Mouse (Mus musculus) layer of hippocampus, postnatal 25 days (tissue): ENCODE measurements around the gene Bri3. TPM values are rescaled to one million over a fixed set of nuclear protein-coding genes. Genes with fewer than 3 reads are reported as not detected.
"Not testable (repeated sequence)": the region's sequence is repeated elsewhere in the genome, so short reads cannot be mapped to it uniquely, and the experiment has no call there.

Experiments used
- DNase-seq, 2 experiments: peaks; one replicate each; pipeline ENCODE4 v3.0.0; 2022; ENCODE audit warnings: mixed read lengths in 2 of 2, low spot score in 1 of 2; ENCODE audit errors: extremely low spot score in 1 of 2
- total RNA-seq, 2 experiments: library from RNA; stranded (reverse); gene quantifications; 2 replicates each; pipeline ENCODE4 v1.2.3; 2021

Bri3 gene
- total RNA-seq, 2 experiments from 2014 or later = 69.3 to 70.2 TPM

GRCm38 (mm10) chr5:144287267-144287820 lies 43.1 kb downstream of the Bri3 start:
- DNase-seq = no peak

DNA sequence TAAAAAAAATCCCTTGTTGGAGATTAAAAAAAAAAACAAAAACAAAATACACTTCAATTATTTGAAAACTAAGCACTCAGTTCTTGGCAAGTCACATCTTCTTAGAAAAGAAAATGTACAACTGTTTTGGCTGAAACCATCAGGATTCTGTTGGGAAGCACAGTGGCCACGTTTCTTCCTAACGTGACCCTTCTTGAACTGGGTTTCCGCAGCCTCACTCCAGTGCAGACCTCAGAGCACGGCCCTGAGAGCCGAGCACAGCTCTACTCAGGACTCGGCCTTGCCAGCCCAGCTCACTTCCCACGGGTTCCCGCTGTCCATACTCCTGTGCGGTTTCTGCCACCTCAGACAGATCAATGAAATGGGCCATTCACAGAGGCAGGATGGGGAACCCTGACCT lies 44.2 kb downstream of the Bri3 start:
- DNase-seq = no peak

DNA sequence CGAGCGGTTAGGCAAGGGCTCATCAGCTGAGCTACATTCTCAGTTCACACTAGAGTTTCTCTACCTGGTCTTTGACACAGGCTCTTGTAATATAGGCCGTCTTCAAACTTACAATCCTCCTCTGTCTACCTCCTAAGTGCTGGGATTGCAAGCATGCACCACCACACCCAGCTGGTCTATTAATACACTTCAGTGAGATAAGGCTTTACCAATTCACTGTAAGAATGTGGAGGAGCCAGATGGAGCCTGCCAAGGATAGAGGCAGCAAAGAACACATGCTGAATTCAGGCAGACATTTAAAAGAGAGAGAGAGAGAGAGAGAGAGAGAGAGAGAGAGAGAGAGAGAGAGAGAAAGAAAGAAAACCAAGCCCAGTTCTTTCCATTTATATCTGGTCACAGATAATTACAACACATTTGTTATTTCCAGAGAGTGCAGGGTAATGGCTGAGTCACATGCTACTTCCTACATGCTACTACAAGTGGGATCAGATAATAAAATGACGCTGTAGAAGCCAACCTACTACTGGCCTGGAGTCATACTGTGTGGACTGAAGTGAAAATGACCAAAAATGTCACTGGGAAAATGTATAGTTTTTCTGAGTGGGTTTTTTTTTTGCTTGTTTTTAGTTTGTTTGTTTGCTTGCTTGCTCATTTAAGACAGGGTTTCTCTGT lies 45.7 kb downstream of the Bri3 start:
- DNase-seq = no peak

DNA sequence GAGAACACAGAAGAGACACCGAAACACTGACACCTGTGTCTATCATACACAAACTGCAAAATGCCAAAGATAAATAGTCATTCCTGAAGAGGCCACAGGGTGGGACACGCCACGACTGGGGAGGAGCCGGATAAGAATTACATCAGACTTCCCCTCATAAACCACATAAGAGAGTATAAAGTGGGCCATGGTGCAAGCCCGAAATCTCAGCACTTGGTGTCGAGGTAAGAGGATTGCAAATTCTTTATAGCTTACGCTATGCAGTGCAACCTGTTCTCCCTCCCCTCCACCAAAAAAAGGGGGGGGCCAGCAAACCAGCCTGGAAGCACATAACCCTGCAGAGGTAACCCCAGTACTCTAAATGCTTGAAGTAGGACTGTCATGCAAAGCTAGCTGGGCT lies 50.7 kb downstream of the Bri3 start:
- DNase-seq = no peak

DNA sequence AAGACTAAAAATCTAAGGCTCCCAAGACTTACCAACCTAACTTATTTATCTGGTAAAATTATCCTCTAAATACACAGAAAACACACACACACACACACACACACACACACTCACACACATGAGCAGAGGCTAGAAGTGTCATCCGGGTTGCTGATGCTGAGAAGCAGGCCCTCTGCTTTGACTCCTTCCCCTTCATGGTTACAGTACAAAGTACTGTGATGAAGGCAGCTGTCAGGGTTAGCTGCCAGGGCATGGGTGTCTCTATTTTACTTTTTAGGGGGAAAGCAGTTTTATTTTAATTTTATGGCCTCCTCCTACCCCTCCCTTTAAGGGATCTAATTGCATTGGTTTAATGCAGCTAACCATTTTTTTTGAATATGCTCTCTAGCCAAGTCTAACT lies 51.1 kb downstream of the Bri3 start:
- no peak for DNase-seq

GRCm38 (mm10) chr5:144296090-144296604 lies 51.9 kb downstream of the Bri3 start:
- DNase-seq = no peak

DNA sequence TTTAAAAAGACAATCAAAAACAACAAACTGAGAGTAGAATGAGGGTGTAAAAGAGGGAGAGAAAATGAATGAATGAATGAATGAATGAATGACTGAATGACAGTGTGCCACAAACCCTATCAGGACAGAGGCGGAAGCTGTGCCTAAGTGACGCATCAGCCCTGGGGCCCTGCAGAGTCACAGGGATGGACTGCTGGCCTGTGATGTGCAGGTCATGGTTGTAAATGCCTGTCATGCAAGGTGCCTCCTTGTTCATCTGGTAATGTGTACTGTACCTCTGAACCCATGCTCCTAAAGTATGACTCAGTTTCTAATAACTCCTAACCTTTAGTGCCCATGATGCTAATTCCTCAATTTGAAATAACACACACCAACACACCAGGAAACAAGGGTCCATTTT lies 58.8 kb downstream of the Bri3 start:
- DNase-seq = no peak

GRCm38 (mm10) chr5:144308929-144309328 lies 64.7 kb downstream of the Bri3 start:
- DNase-seq = no peak

- DNase-seq = no peak
These were observed 67.9 kb downstream of the Bri3 start for GRCm38 (mm10) chr5:144312183-144312582.

GRCm38 (mm10) chr5:144313335-144313734 lies 69.1 kb downstream of the Bri3 start:
- DNase-seq = no peak

GRCm38 (mm10) chr5:144314731-144315494 lies 70.7 kb downstream of the Bri3 start:
- DNase-seq = no peak

- DNase-seq = no peak
These were observed 72.2 kb downstream of the Bri3 start for GRCm38 (mm10) chr5:144316442-144316841.

- no peak for DNase-seq
These were observed 73.2 kb downstream of the Bri3 start for GRCm38 (mm10) chr5:144317426-144317825.

DNA sequence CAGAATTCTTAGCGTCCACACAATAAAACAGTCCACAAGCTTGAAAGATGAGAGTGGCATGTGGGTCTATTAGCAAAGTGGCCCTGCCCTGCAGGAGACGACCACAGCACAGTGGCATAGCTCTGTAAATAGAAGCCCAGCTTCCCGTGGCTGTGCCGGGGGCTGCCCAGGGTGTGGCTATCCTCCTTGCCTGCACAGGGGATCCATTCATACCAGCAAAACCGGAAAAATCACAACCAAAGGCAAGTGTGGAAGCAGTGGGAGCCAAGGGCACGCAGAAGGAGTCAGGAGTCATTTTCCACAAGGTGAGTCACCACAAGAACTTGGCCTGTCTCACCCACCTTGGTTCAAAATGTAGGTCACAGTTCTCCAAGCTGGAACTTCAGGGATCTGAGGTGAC lies 74.0 kb downstream of the Bri3 start:
- DNase-seq = no peak

GRCm38 (mm10) chr5:144321681-144322080 lies 77.4 kb downstream of the Bri3 start:
- DNase-seq = no peak

DNA sequence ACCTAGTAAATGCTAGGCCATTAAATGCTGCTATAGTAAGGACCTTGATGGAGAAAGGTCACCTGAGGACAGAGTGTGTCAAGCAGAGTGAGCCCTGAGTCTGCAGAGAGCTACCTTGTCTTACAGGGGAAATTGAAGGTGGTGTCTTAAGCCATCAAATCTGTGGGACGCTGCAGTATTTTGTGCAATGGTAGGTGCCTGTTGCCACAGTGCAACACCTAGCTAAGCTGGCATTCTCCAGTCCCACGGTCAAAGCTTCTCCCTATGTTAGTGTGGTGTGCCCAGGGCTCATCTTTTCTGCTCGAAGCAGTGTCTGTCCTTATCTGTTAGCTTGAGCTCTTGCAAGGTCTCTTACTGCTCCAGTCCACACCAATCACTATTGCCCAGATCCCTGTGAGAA lies 78.5 kb downstream of the Bri3 start:
- no peak for DNase-seq

DNA sequence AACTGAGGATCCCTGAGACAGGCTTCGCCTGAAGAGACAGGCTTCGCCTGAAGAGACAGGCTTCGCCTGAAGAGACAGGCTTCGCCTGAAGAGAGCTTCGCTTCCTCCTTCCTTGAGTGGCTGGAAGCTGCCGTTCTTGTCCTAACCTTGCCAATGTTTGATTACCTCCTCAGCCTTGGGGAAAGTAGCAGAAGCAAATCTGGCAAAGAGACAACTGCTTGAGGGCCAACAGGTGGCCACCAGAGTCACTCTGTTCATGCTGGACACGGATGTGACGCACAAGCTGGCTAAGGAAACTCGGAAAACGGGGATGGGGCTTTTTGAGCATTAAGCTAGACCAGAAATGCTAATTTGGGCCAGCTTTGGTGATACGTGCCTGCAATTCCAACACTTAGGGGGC lies 89.8 kb downstream of the Bri3 start:
- no peak for DNase-seq

DNA sequence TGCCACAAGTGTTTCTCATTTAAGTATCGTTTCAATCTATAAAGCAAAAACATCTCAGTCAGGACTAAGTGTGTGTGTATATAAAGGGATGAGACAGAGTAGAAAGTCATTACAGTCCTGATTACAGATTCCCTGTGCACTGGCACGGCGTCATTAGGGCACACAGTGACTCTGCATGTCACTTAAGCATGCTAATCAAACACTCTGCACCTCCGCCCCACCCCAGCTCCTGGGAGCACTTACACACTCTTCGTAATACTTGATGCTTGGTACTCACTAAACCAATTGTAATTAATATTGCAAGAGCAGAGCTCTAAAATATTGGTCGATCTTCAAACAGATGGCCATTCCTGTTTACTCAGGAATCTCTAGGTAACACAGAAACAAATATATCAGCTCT lies 91.1 kb downstream of the Bri3 start:
- not testable (repeated sequence) for DNase-seq

DNA sequence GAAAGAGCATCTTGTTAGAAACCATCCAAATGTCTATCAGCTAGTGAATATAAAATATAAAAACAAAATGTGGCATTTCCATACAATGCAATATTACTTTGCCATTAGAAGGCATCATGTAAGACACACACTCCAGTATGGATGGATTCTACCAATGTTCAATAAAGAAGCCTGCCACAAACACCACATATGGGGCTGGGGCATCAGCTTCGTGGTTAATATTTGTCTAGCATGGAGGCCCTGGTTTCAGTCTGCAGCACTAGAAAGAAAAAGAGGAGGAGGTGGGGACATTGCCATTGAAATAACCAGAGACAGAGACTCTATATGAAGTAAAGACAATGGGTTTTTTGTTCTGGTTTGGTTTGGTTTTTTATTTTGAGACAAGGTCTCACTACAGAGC lies 94.5 kb downstream of the Bri3 start:
- no peak for DNase-seq

DNA sequence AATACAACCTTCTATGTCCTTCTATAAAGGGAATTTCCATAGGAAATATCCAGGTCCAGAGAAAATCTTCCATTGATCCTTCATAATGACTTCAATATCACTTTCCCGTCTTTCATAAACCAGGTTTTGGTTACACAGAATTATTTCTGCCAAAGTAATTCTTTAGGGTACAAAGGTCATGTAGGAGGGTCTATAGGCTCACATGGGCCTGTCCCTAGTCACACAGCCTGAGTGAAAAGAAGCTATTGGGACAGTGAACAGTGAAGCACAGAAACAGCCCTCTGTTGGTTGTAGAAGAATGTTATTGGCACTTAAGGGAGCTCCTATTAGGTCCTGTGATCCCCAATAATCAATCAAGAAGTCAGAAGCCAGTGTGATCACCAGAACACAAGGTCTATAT lies 96.8 kb downstream of the Bri3 start:
- DNase-seq = no peak

- no peak for DNase-seq
These were observed 100.4 kb downstream of the Bri3 start for GRCm38 (mm10) chr5:144344592-144344991.

DNA sequence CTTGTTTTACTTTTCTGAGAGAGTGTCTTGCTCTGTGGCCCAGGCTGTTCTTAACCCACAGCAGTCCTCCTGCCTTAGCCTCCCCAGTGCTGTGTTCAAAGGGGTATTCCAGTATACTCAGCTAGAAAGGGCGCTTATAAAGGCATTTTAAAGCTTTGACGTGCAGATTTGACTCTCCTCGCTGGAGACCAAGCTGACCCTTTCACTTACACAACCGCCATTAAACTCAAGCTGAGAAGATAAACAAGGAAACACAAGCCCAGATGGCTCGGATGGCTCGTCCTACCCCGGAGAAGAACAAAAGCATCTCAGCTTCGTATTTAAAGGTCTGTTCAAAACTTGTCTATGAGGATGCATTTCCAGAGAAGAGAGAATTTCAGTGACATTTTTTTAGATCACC lies 106.9 kb downstream of the Bri3 start:
- DNase-seq = no peak
